8 mouse cellular contexts compared by ENCODE assay signal in genomic region chr9:64736639-64737405, GRCm38 (mm10). TPM values are rescaled to one million over a fixed set of nuclear protein-coding genes. Genes with fewer than 3 reads are reported as not detected.
A peak's percentile ranks its signal among the peaks of the same experiment; 100 is the strongest.
DNase-seq lines count a peak whose midpoint lies in the region; ATAC-seq lines count a peak whose summit lies in the region.

No protein-coding gene starts in this region.

- peak overlapping the region; percentile 95 for H3K27ac ChIP-seq in hindbrain, embryonic 13.5 days

- DNase-seq in cerebellum, postnatal 36 days: peak; percentile 31 to 51
- peak; percentile 15 to 31 for DNase-seq in frontal cortex, postnatal 25 days (ENCODE audit: low spot score in 2 of 2)
- peak; percentile 27 for DNase-seq in left cerebral cortex, adult 11 months (ENCODE audit: low spot score)
- DNase-seq in lung, postnatal 36 days: peak; percentile 87
- peak; percentile 49 to 59 for DNase-seq in right cerebral cortex, adult 2 months (ENCODE audit: low spot score in 2 of 2)
- peak; percentile 28 for DNase-seq in urinary bladder, postnatal 10 days (ENCODE audit: low spot score)

- peak overlapping the region; percentile 95 for H3K9ac ChIP-seq in hindbrain, embryonic 13.5 days

- no peaks in the 10 kb centered on the region for H3K36me3 ChIP-seq in hindbrain, embryonic 13.5 days

- H3K4me1 ChIP-seq in hindbrain, embryonic 13.5 days (replicated peaks): peaks cover 17% of the 10 kb centered on the region

- WGBS in hindbrain, embryonic 13.5 days: 1% methylated on average over 33 of the region's 35 CpGs

- ATAC-seq in activated CD4-positive, CD25-positive, alpha-beta regulatory T cell, adult 4 months: peak; percentile 5
- peak; percentile 90 for ATAC-seq in hindbrain, embryonic 13.5 days (ENCODE audit: low FRiP score)

- no peaks in the 10 kb centered on the region for H3K9me3 ChIP-seq in hindbrain, embryonic 13.5 days

- peak overlapping the region; percentile 70 for H3K4me2 ChIP-seq in hindbrain, embryonic 13.5 days

- peak overlapping the region; percentile 97 for H3K4me3 ChIP-seq in hindbrain, embryonic 13.5 days

- H3K27me3 ChIP-seq in hindbrain, embryonic 13.5 days: no peaks in the 10 kb centered on the region

RNA-seq across cellular contexts. Expression of gene Rab11a, which starts 0.7 kb away (rescaled TPM):
- polyA plus RNA-seq in activated CD4-positive, CD25-positive, alpha-beta regulatory T cell, adult 4 months (2017; shearing (Covaris generic)): 100 to 1,000 TPM; 204 to 248 TPM
- polyA plus RNA-seq in hindbrain, embryonic 13.5 days (2015; fragmentation: Nextera tagmentation; extraction: Ambion mirVana): 381 and 422 TPM in 2 replicates

Comparison
In these comparisons a context has a peak if more than half of its experiments do, and no peak if none do; other contexts are left out.
1. Peak in every context shown above with its lines: DNase-seq, ATAC-seq, H3K4me3 ChIP-seq and H3K27ac ChIP-seq.
2. DNase-seq: peak in every context shown above with its lines; median percentile 87 in lung, postnatal 36 days; 54 in right cerebral cortex, adult 2 months; 41 in cerebellum, postnatal 36 days; 28 in urinary bladder, postnatal 10 days; 27 in left cerebral cortex, adult 11 months; 23 in frontal cortex, postnatal 25 days.